Mouse (Mus musculus) forebrain, embryonic 14.5 days (tissue): ENCODE results near the gene Ccdc6. TPM values are rescaled to one million over a fixed set of nuclear protein-coding genes. Genes with fewer than 3 reads are reported as not detected.

Experiments
- ATAC-seq: fragments of 200-750 bp; cut with Nextera tagmentation; 2 replicates; pipeline ENCODE4 v1.8.0; 2017; ENCODE audit warnings: mild to moderate bottlenecking, moderate library complexity
- DNase-seq: peaks from one replicate; pipeline ENCODE4 v3.0.0-alpha.2; 2015; ENCODE audit warnings: low spot score
- H3K27ac ChIP-seq: fragments of 300-500 bp; sonication (generic); 2 replicates; pipeline ENCODE4 v1.5.1; 2014; ENCODE audit warnings: low read depth, mild to moderate bottlenecking, control low read depth, low read length, moderate library complexity
- H3K27me3 ChIP-seq: fragments of 300-500 bp; sonication (generic); replicated peaks from 2 replicates; pipeline ENCODE4 v1.6.1; 2014; ENCODE audit warnings: low read length, control low read depth, mixed read lengths; ENCODE audit not compliant: control insufficient read depth, insufficient read depth
- H3K36me3 ChIP-seq: fragments of 300-500 bp; sonication (generic); 2 replicates; pipeline ENCODE4 v1.6.1; 2014; ENCODE audit warnings: low read length, control low read depth; ENCODE audit not compliant: control insufficient read depth, insufficient read depth
- H3K4me1 ChIP-seq: fragments of 300-500 bp; sonication (generic); 2 replicates; pipeline ENCODE4 v1.6.1; 2014; ENCODE audit warnings: antibody characterized with exemption, low read length, control low read depth; ENCODE audit not compliant: control insufficient read depth, insufficient read depth
- H3K4me2 ChIP-seq: fragments of 300-500 bp; sonication (generic); 2 replicates; pipeline ENCODE4 v1.6.1; 2014; ENCODE audit warnings: mild to moderate bottlenecking, control low read depth, low read length
- H3K4me3 ChIP-seq: fragments of 300-500 bp; sonication (generic); 2 replicates; pipeline ENCODE4 v1.5.1; 2014; ENCODE audit warnings: low read depth, low read length, control low read depth
- H3K9ac ChIP-seq: fragments of 300-500 bp; sonication (generic); 2 replicates; pipeline ENCODE4 v1.6.1; 2014; ENCODE audit warnings: mild to moderate bottlenecking, low read length, control low read depth, moderate library complexity
- H3K9me3 ChIP-seq: fragments of 300-500 bp; sonication (generic); replicated peaks from 2 replicates; pipeline ENCODE4 v1.6.1; 2016; ENCODE audit warnings: low read length, control low read depth, mixed read lengths; ENCODE audit not compliant: control insufficient read depth
- WGBS: fragments of 180-500 bp; shearing (Covaris S2); extraction: QIAGEN DNeasy Blood & Tissue Kit; methylation state at CpG from one replicate; pipeline ENCODE4 v1.1.7; 2014; 5-methylcytosine and 5-hydroxymethylcytosine counted together
- polyA plus RNA-seq: library from polyadenylated mRNA; unstranded; fragments of >200 nt; fragmentation: Nextera tagmentation; extraction: Ambion mirVana; gene quantifications from 2 replicates; pipeline ENCODE4 v1.2.1, GENCODE M21; 2014

Gene Ccdc6
- polyA plus RNA-seq, 1 experiment from 2014 or later = 22.8 TPM

DNA sequence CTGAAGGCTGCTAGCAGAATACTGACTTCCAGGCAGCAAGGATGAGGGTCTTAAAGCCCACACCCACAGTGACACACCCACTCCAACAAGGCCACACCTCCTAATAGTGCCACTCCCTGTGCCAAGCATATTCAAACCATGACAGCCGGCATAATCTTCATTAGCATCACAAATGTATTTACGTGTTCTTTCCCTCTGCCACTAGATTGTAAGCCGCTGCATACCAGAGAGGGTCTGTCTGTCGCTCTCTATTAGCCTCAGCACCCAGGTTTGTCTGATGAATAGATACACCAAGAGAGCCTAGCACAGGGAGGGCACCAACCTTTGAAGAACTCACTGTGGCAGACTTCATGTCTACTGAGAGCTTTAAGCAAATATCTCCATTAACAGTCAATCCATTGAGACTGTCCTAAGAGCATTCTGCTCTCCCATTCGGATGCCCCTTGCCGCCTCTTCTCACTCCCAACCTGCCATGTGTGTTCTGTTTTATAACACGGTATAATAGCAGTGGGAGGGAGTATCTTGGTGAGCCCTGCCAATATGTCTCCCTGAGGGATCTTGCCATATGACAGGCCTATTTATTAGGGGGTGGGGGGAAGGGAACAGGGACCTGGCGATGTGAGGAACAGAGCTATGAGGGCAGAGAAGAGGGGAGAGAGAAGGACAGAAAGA lies 30.3 kb upstream of the Ccdc6 start:
- ATAC-seq = peak; percentile 74
- no peak overlapping the region for H3K4me2 ChIP-seq
- no peaks in the 10 kb centered on the region for H3K36me3 ChIP-seq
- no peak overlapping the region for H3K4me3 ChIP-seq
- no peaks in the 10 kb centered on the region for H3K27me3 ChIP-seq
- H3K4me1 ChIP-seq = no peaks in the 10 kb centered on the region
- no peak overlapping the region for H3K27ac ChIP-seq
- whole genome bisulfite sequencing = 36% methylated on average over 8 of the region's 8 CpGs
- no peak overlapping the region for H3K9ac ChIP-seq
- H3K9me3 ChIP-seq = no peaks in the 10 kb centered on the region
- DNase-seq = peak; percentile 47

DNA sequence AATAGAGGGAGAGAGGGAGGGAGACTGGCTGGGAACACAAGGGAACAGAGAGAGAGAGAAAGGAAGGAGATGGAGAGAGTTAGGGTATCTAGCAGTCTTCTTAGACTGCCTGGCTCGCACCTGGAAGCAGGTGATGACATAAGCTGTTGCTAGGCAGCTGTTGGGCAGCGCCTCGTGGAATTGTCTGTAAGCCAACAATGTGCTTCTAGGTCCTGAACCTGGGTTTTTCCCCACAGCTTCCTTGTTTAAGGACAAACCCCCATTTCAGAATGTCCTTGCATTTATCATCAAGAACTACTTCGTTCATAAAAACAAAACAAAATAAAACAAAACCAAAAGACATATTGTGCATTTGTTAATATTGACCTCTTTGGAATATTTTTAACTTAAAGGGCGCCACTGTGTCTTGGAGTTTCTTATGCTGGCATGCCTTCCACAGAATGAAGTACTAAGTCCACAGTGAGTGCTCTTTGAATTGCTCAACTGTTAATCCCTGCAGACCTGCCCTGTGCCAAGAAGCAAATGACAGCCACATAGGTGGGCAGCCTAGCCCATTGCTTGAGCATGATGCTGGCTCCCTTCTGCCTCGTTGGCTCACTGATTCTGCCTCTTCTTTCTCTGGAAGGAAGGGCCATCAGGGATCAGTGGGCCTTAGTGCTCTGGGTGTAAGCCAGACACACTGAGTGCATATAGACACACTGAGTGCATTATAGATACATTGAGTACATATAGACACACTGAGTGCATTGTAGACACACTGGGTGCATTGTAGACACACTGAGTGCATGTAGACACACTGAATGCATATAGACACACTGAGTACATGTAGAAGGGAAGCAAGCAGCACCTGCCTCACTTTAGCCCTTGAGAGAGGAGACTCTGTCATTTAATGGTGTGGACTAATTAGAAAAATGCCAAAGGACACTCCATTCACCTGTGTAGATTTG lies 29.5 kb upstream of the Ccdc6 start:
- H3K4me2 ChIP-seq = no peak overlapping the region
- no peak overlapping the region for H3K27ac ChIP-seq
- no peaks in the 10 kb centered on the region for H3K9me3 ChIP-seq
- DNase-seq (no peak), ATAC-seq (peak; percentile 19; the same call in 1 of the 2 replicates)
- WGBS = 64% methylated on average over 6 of the region's 6 CpGs
- no peak overlapping the region for H3K4me3 ChIP-seq
- H3K36me3 ChIP-seq = no peaks in the 10 kb centered on the region
- H3K9ac ChIP-seq = no peak overlapping the region
- H3K4me1 ChIP-seq = no peaks in the 10 kb centered on the region
- H3K27me3 ChIP-seq = no peaks in the 10 kb centered on the region

DNA sequence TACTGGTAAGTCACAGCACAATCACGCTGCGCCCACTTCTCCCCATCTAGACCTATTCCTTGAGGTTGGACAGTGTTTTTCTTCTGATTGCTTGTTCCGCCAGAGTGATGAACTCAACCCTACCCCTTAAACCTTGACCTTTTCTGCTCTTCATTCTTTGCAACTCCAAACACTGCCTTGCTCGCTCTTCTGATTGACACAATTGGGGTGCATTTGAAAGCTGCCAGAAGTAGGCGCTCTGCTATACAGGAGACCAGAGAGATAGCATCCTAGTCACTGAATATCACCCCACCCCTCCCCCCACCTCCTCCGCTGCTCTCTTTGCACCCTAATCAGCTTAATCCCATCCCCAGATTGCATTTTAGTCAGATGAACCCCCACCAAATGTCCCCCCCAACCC lies 27.6 kb upstream of the Ccdc6 start:
- H3K27ac ChIP-seq = no peak overlapping the region
- no peak overlapping the region for H3K9ac ChIP-seq
- 63% methylated on average over 6 of the region's 6 CpGs for WGBS
- ATAC-seq = no peak
- no peaks in the 10 kb centered on the region for H3K4me1 ChIP-seq
- no peaks in the 10 kb centered on the region for H3K9me3 ChIP-seq
- no peaks in the 10 kb centered on the region for H3K36me3 ChIP-seq
- H3K27me3 ChIP-seq = no peaks in the 10 kb centered on the region
- no peak for DNase-seq
- H3K4me2 ChIP-seq = no peak overlapping the region
- no peak overlapping the region for H3K4me3 ChIP-seq

DNA sequence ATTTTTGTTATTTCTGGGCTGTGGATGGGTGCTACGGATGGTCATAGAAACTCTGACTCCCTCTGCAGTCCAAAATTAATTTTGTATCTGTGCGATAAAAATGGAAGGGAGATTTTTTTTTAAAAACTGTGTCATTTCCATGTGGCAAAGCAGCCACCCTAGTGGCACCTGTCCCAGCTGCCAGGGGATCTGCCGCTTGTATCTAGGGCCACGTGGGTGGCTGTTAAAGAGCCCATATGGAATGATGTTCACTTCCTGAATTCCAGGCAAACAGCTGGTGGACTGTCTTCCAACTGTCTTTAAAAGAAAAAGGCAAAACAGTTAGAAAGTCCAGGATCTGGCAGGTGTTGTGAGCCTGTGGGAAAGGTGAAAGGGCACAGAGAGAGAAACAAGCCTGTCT lies 25.6 kb upstream of the Ccdc6 start:
- Histone ChIP-seq H3K27me3 (no peaks in the 10 kb centered on the region), H3K4me2 (no peak overlapping the region), H3K4me1 (no peaks in the 10 kb centered on the region), H3K36me3 (no peaks in the 10 kb centered on the region), H3K4me3 (no peak overlapping the region), H3K9ac (no peak overlapping the region), H3K9me3 (no peaks in the 10 kb centered on the region), H3K27ac (no peak overlapping the region)
- no peak for ATAC-seq
- WGBS = 86% methylated on average over 4 of the region's 4 CpGs
- no peak for DNase-seq

- ATAC-seq = peak; percentile 50; the same call in 1 of the 2 replicates
- Histone ChIP-seq H3K27me3 (no peaks in the 10 kb centered on the region), H3K4me3 (no peak overlapping the region), H3K36me3 (no peaks in the 10 kb centered on the region), H3K9me3 (no peaks in the 10 kb centered on the region), H3K9ac (no peak overlapping the region), H3K27ac (0 out of 2 replicates have a peak overlapping the region, but pooled peaks have one; percentile 2), H3K4me2 (no peak overlapping the region), H3K4me1 (no peaks in the 10 kb centered on the region)
- WGBS = 60% methylated on average over 4 of the region's 4 CpGs
- peak; percentile 80 for DNase-seq
These were observed 19.5 kb upstream of the Ccdc6 start for GRCm38 (mm10) chr10:70077452-70077851.

DNA sequence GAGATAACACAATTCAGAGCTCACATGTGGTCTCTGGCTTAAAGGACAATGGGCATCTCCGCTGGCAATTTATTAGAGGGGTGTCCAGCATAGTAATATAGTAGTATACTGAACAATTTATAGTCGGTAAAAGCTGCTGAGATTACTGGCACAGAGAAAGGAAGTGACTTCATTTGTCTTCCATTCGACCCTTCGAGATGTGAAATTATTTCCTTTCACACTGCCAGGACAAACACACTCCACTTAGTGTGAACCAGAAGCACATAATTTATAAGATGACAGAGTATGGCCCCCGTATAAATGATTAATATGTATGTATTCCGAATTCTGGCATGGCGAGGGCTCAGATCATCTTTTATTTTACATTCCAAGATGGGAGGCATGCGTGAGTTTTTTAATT lies 16.0 kb upstream of the Ccdc6 start:
- no peaks in the 10 kb centered on the region for H3K4me1 ChIP-seq
- WGBS = 61% methylated on average over 8 of the region's 8 CpGs
- H3K27me3 ChIP-seq = no peaks in the 10 kb centered on the region
- DNase-seq = no peak
- H3K36me3 ChIP-seq = no peaks in the 10 kb centered on the region
- no peaks in the 10 kb centered on the region for H3K9me3 ChIP-seq
- no peak overlapping the region for H3K4me2 ChIP-seq
- no peak for ATAC-seq
- no peak overlapping the region for H3K4me3 ChIP-seq
- no peak overlapping the region for H3K27ac ChIP-seq
- no peak overlapping the region for H3K9ac ChIP-seq

DNA sequence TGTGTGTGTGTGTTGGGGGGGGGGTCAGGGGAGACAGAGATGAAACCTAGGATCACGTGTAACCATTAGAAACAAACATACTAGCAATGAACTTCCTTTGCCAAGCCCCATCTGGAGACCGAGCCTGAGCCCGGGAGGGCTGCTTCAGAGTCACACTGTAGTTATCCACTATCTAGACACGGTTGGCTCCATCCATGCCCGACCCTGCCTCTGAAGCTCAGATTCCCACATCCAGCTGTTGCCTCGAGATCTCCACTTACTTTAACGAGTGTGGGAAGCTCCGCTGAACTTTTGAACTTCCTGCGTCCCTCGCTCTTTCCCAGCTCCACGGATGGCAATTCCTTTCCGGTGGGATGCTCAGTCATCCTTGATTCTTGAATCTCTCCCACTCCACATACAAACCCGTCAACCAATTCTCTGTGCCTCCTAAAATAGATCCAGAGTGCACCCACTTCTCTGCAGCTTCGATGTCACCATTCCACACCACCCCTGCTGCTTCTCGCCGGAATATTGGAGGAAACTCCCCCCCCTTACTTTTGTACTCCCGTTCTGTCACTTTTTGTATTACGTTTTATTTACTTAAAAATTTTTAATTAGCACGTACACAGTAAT lies 15.3 kb upstream of the Ccdc6 start:
- Histone ChIP-seq H3K4me1 (no peaks in the 10 kb centered on the region), H3K27ac (no peak overlapping the region), H3K9me3 (no peaks in the 10 kb centered on the region), H3K36me3 (no peaks in the 10 kb centered on the region), H3K4me2 (no peak overlapping the region), H3K4me3 (no peak overlapping the region), H3K9ac (no peak overlapping the region), H3K27me3 (no peaks in the 10 kb centered on the region)
- DNase-seq (no peak), ATAC-seq (no peak)
- 66% methylated on average over 18 of the region's 19 CpGs for WGBS

DNA sequence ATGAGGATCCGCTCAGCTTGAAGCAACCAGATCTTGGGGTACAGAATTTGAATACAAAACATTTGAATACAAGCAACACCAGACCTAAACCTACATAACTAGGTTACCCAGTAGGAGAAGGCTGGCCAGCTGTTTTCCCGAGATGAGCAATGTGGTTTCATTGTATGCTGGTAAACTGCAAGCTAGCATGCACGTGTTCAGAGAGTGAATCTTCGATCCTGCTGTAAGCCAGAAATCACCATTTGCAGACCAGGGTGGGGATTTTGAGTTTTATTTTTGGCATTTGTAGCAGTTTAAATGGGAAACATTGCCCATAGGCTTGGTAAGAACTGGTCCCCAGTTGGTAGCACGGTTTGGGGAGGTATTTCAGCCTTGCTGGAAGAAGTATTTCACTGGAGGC lies 13.7 kb upstream of the Ccdc6 start:
- peaks cover 3% of the 10 kb centered on the region; the same call in 1 of the 2 replicates for H3K9me3 ChIP-seq
- no peaks in the 10 kb centered on the region for H3K4me1 ChIP-seq
- no peak overlapping the region for H3K27ac ChIP-seq
- WGBS = 89% methylated on average over 5 of the region's 5 CpGs
- no peak overlapping the region for H3K4me2 ChIP-seq
- no peak overlapping the region for H3K4me3 ChIP-seq
- H3K36me3 ChIP-seq = no peaks in the 10 kb centered on the region
- no peak for ATAC-seq
- no peaks in the 10 kb centered on the region for H3K27me3 ChIP-seq
- H3K9ac ChIP-seq = no peak overlapping the region
- no peak for DNase-seq
